Mouse (Mus musculus): ENCODE measurements at regions not wholly inside any gene's neighbourhood (a gene's known extent, or its start where the extent isn't known, plus 50 kb on each side); places are given as distances from the start of the nearest gene placed in this dataset.

- peak; percentile 4; the same call in 1 of the 2 replicates for TF ChIP-seq CTCF (IDR thresholded peaks at IDR 0.05; ENCODE audit: low read depth)
- no peak for TF ChIP-seq EP300 (IDR thresholded peaks at IDR 0.05; ENCODE audit: low read depth)
Measured at GRCm38 (mm10) chr9:84304398-84304797, 379.5 kb downstream of the Bckdhb start.

Data from heart, postnatal 0 days (tissue).